ENCODE assay signal across 7 mouse cellular contexts in the genomic region with DNA sequence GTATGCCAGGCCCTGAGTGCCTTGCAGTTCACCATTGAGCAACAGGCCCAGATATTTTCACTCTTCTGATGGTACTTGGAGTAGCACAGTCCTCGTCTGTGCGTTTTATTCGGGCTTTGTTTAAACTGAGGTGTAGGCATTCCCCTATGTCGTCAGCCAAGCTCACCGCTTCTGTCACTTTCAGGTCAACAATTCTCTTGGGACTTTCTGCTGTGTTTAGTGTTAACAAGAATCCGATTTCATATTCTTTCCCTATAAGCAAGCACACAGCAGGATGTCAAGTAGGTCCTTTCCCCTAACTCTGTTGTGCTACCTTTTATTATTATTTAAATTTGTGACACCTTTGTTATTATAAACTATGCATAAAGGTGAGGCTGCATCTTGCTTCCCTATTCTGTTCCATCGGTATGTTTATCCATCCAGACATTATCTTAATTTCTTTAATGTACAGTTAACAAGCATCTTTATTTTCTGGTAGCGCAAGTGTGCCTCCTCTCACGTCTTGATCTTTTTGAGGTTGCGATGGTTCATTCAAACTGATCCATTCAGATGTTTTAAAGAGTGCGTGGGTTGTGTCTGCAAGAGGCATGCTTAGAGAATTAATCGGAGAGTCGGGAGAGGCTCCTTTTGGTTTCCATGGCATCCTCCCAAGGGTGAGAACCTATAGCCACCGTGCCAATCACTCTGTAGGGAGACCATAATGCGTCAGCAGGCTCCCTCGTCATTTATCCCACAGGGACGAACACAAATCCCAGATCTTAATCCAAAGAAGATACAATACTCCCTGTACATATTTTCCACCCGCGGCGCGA. TPM values are rescaled to one million over a fixed set of nuclear protein-coding genes. Genes with fewer than 3 reads are reported as not detected.
DNase-seq lines count a peak whose midpoint lies in the region; ATAC-seq and TF ChIP-seq lines count a peak whose summit lies in the region.

No protein-coding gene starts in this region.

- WGBS in lung, embryonic 14.5 days = 18% methylated on average over 21 of the region's 21 CpGs
- WGBS in embryonic facial prominence, embryonic 11.5 days = 18% methylated on average over 21 of the region's 21 CpGs
- 15% methylated on average over 21 of the region's 21 CpGs for WGBS in hindbrain, embryonic 15.5 days
- WGBS in midbrain, postnatal 0 days = 12% methylated on average over 21 of the region's 21 CpGs

- H3K27me3 ChIP-seq in lung, embryonic 14.5 days (ENCODE audit: insufficient read depth, low read length) = no peaks in the 10 kb centered on the region
- H3K27me3 ChIP-seq in embryonic facial prominence, embryonic 11.5 days (ENCODE audit: control insufficient read depth, insufficient read depth, low read length) = no peaks in the 10 kb centered on the region
- H3K27me3 ChIP-seq in hindbrain, embryonic 15.5 days = no peaks in the 10 kb centered on the region
- H3K27me3 ChIP-seq in midbrain, postnatal 0 days (ENCODE audit: insufficient read depth, low read length) = no peaks in the 10 kb centered on the region

- H3K27ac ChIP-seq in lung, embryonic 14.5 days (ENCODE audit: low read depth) = peak overlapping the region; percentile 95
- H3K27ac ChIP-seq in embryonic facial prominence, embryonic 11.5 days (replicated peaks; ENCODE audit: low read depth, low read length) = no peak overlapping the region; the same call in 1 of the 2 replicates
- peak overlapping the region; percentile 89 for H3K27ac ChIP-seq in hindbrain, embryonic 15.5 days (replicated peaks)
- H3K27ac ChIP-seq in midbrain, postnatal 0 days (ENCODE audit: low read depth, low read length) = peak overlapping the region; percentile 77

- peak overlapping the region; percentile 79 for H3K4me2 ChIP-seq in lung, embryonic 14.5 days
- H3K4me2 ChIP-seq in embryonic facial prominence, embryonic 11.5 days (ENCODE audit: low read depth, low read length) = peak overlapping the region; percentile 75
- peak overlapping the region; percentile 72 for H3K4me2 ChIP-seq in hindbrain, embryonic 15.5 days
- peak overlapping the region; percentile 65 for H3K4me2 ChIP-seq in midbrain, postnatal 0 days (ENCODE audit: low read depth, low read length, poor library complexity, severe bottlenecking)

- no peak for TF ChIP-seq CTCF in lung, embryonic 14.5 days (IDR thresholded peaks at IDR 0.05; ENCODE audit: low read depth)
- no peak for TF ChIP-seq CTCF in midbrain, postnatal 0 days (IDR thresholded peaks at IDR 0.05)

- intact Hi-C loops in gastrocnemius, postnatal 36 days (cut with DNase I) = loop anchor here (10.0 kb wide), 1 partner anchor 173 kb away; no protein-coding TSS in a partner anchor

- peak; percentile 49 for DNase-seq in lung, embryonic 14.5 days
- no peak for DNase-seq in lung, postnatal 36 days
- DNase-seq in embryonic facial prominence, embryonic 11.5 days (ENCODE audit: low spot score) = peak; percentile 17
- peak; percentile 71 for DNase-seq in midbrain, postnatal 0 days (ENCODE audit: low spot score)
- no peak for DNase-seq in ovary, postnatal 10 days (ENCODE audit: low spot score)
- no peak for DNase-seq in gastrocnemius, postnatal 36 days

- no peaks in the 10 kb centered on the region for H3K4me1 ChIP-seq in lung, embryonic 14.5 days (ENCODE audit: insufficient read depth)
- no peaks in the 10 kb centered on the region; the same call in 1 of the 2 replicates for H3K4me1 ChIP-seq in embryonic facial prominence, embryonic 11.5 days (ENCODE audit: control insufficient read depth, insufficient read depth, low read length)
- H3K4me1 ChIP-seq in hindbrain, embryonic 15.5 days (replicated peaks) = peaks cover 17% of the 10 kb centered on the region
- no peaks in the 10 kb centered on the region for H3K4me1 ChIP-seq in midbrain, postnatal 0 days (ENCODE audit: insufficient read depth, low read length)

- no peaks in the 10 kb centered on the region for H3K9me3 ChIP-seq in lung, embryonic 14.5 days (ENCODE audit: low read depth, low read length)
- no peaks in the 10 kb centered on the region for H3K9me3 ChIP-seq in embryonic facial prominence, embryonic 11.5 days (replicated peaks; ENCODE audit: control insufficient read depth, low read length)
- H3K9me3 ChIP-seq in hindbrain, embryonic 15.5 days = no peaks in the 10 kb centered on the region
- H3K9me3 ChIP-seq in midbrain, postnatal 0 days (ENCODE audit: low read length) = no peaks in the 10 kb centered on the region

- ATAC-seq in lung, embryonic 14.5 days (ENCODE audit: insufficient read depth) = no peak
- ATAC-seq in embryonic facial prominence, embryonic 11.5 days (replicated peaks; ENCODE audit: insufficient number of reproducible peaks, low FRiP score, low TSS enrichment, low read depth) = no peak
- ATAC-seq in hindbrain, embryonic 15.5 days (ENCODE audit: low FRiP score, low read depth) = no peak
- ATAC-seq in midbrain, postnatal 0 days (ENCODE audit: low FRiP score) = no peak

- H3K9ac ChIP-seq in lung, embryonic 14.5 days = peak overlapping the region; percentile 67
- H3K9ac ChIP-seq in embryonic facial prominence, embryonic 11.5 days (replicated peaks; ENCODE audit: low read length) = peak overlapping the region; percentile 53
- peak overlapping the region; percentile 47 for H3K9ac ChIP-seq in hindbrain, embryonic 15.5 days
- peak overlapping the region; percentile 54 for H3K9ac ChIP-seq in midbrain, postnatal 0 days (replicated peaks; ENCODE audit: low read length, poor library complexity, severe bottlenecking)

- H3K4me3 ChIP-seq in lung, embryonic 14.5 days (ENCODE audit: low read depth, low read length) = peak overlapping the region; percentile 71
- peak overlapping the region; percentile 73 for H3K4me3 ChIP-seq in embryonic facial prominence, embryonic 11.5 days (ENCODE audit: low read depth, low read length)
- H3K4me3 ChIP-seq in hindbrain, embryonic 15.5 days = peak overlapping the region; percentile 85
- peak overlapping the region; percentile 57 for H3K4me3 ChIP-seq in midbrain, postnatal 0 days (ENCODE audit: low read depth, low read length)

- no peaks in the 10 kb centered on the region for H3K36me3 ChIP-seq in lung, embryonic 14.5 days (ENCODE audit: insufficient read depth)
- no peaks in the 10 kb centered on the region for H3K36me3 ChIP-seq in embryonic facial prominence, embryonic 11.5 days (replicated peaks; ENCODE audit: control insufficient read depth, insufficient read depth, low read depth, low read length)
- no peaks in the 10 kb centered on the region for H3K36me3 ChIP-seq in hindbrain, embryonic 15.5 days
- H3K36me3 ChIP-seq in midbrain, postnatal 0 days (ENCODE audit: insufficient read depth, low read length) = no peaks in the 10 kb centered on the region

RNA-seq across cellular contexts. Expression of gene Abi3, which starts 15.6 kb away (rescaled TPM):
- 7.2 TPM in 2 replicates for polyA plus RNA-seq in lung, embryonic 14.5 days (2014; fragmentation: Nextera tagmentation; extraction: Ambion mirVana)
- 2.1 and 2.4 TPM in 2 replicates for polyA plus RNA-seq in embryonic facial prominence, embryonic 11.5 days (2014; fragmentation: Nextera tagmentation; extraction: Ambion mirVana)
- polyA plus RNA-seq in hindbrain, embryonic 15.5 days (2015; fragmentation: Nextera tagmentation; extraction: Ambion mirVana) = 1.1 and 1.7 TPM in 2 replicates
- total RNA-seq in midbrain, postnatal 0 days (2014; rRNA removed) = 1.0 and 1.1 TPM in 2 replicates
- 1.5 TPM in 2 replicates for polyA plus RNA-seq in midbrain, postnatal 0 days (2015; fragmentation: Nextera tagmentation; extraction: Ambion mirVana)
- total RNA-seq in gastrocnemius, postnatal 36 days (2021) = 1 to 10 TPM; 2.8 to 3.6 TPM

RNA-seq across cellular contexts. Expression of gene Gngt2, which starts 20.9 kb away (rescaled TPM):
- 13.4 and 14.8 TPM in 2 replicates for polyA plus RNA-seq in lung, embryonic 14.5 days (2014; fragmentation: Nextera tagmentation; extraction: Ambion mirVana)
- 7.8 and 9.2 TPM in 2 replicates for polyA plus RNA-seq in embryonic facial prominence, embryonic 11.5 days (2014; fragmentation: Nextera tagmentation; extraction: Ambion mirVana)
- polyA plus RNA-seq in hindbrain, embryonic 15.5 days (2015; fragmentation: Nextera tagmentation; extraction: Ambion mirVana) = 1.8 and 3.7 TPM in 2 replicates
- total RNA-seq in midbrain, postnatal 0 days (2014; rRNA removed) = 2.9 and 3.3 TPM in 2 replicates
- polyA plus RNA-seq in midbrain, postnatal 0 days (2015; fragmentation: Nextera tagmentation; extraction: Ambion mirVana) = 2.4 TPM in 2 replicates
- total RNA-seq in gastrocnemius, postnatal 36 days (2021) = 1 to 10 TPM; 4.2 to 5.5 TPM

RNA-seq across cellular contexts. Expression of gene Phospho1, which starts 33.6 kb away (rescaled TPM):
- 0.37 TPM in 1 of 2 replicates, not detected in the other for polyA plus RNA-seq in lung, embryonic 14.5 days (2014; fragmentation: Nextera tagmentation; extraction: Ambion mirVana)
- polyA plus RNA-seq in embryonic facial prominence, embryonic 11.5 days (2014; fragmentation: Nextera tagmentation; extraction: Ambion mirVana) = not detected in 2 replicates
- 0.44 and 0.81 TPM in 2 replicates for polyA plus RNA-seq in hindbrain, embryonic 15.5 days (2015; fragmentation: Nextera tagmentation; extraction: Ambion mirVana)
- 0.85 and 2.1 TPM in 2 replicates for total RNA-seq in midbrain, postnatal 0 days (2014; rRNA removed)
- polyA plus RNA-seq in midbrain, postnatal 0 days (2015; fragmentation: Nextera tagmentation; extraction: Ambion mirVana) = not detected in 2 replicates
- total RNA-seq in gastrocnemius, postnatal 36 days (2021) = 100 to 1,000 TPM; 287 to 314 TPM

RNA-seq across cellular contexts. Expression of gene B4galnt2, which starts 56.8 kb away (rescaled TPM):
- polyA plus RNA-seq in lung, embryonic 14.5 days (2014; fragmentation: Nextera tagmentation; extraction: Ambion mirVana) = 0.11 and 0.18 TPM in 2 replicates
- not detected in 2 replicates for polyA plus RNA-seq in embryonic facial prominence, embryonic 11.5 days (2014; fragmentation: Nextera tagmentation; extraction: Ambion mirVana)
- polyA plus RNA-seq in hindbrain, embryonic 15.5 days (2015; fragmentation: Nextera tagmentation; extraction: Ambion mirVana) = 0.09 TPM in 1 of 2 replicates, not detected in the other
- not detected in 2 replicates for total RNA-seq in midbrain, postnatal 0 days (2014; rRNA removed)
- polyA plus RNA-seq in midbrain, postnatal 0 days (2015; fragmentation: Nextera tagmentation; extraction: Ambion mirVana) = not detected in 2 replicates
- total RNA-seq in gastrocnemius, postnatal 36 days (2021) = not detected

Comparison
In these comparisons a context has a peak if more than half of its experiments do, and no peak if none do; other contexts are left out.
1. DNase-seq: peak in lung, embryonic 14.5 days (single experiment), embryonic facial prominence, embryonic 11.5 days (single experiment) and midbrain, postnatal 0 days (single experiment); none in lung, postnatal 36 days (single experiment), ovary, postnatal 10 days (single experiment) and gastrocnemius, postnatal 36 days (0 of 2).
2. Peak in every context shown above with its lines, with median percentiles within 50 percentile points of each other: H3K4me2 ChIP-seq, H3K4me3 ChIP-seq and H3K9ac ChIP-seq.